Mouse (Mus musculus): ENCODE data around the gene Lpar5. TPM values are rescaled to one million over a fixed set of nuclear protein-coding genes. Genes with fewer than 3 reads are reported as not detected.
A peak's percentile ranks its signal among the peaks of the same experiment; 100 is the strongest.

Gene Lpar5
- polyA plus RNA-seq, 1 experiment from 2014 or later = 0.21 TPM

GRCm38 (mm10) chr6:125112553-125112952 is 44.8 kb downstream of the Lpar5 start:
- 94% methylated on average over 11 of the region's 11 CpGs for WGBS
- DNase-seq (ENCODE audit: low spot score) = no peak
- no peak overlapping the region for H3K9ac ChIP-seq (ENCODE audit: low read length)

GRCm38 (mm10) chr6:125119387-125119786 is 51.7 kb downstream of the Lpar5 start:
- no peaks in the 10 kb centered on the region for H3K4me1 ChIP-seq (replicated peaks; ENCODE audit: control insufficient read depth, insufficient read depth, low read length)
- H3K36me3 ChIP-seq (ENCODE audit: control insufficient read depth, insufficient read depth, low read length) = peaks cover 43% of the 10 kb centered on the region
- no peak overlapping the region for H3K27ac ChIP-seq (ENCODE audit: low read depth, low read length)
- H3K4me2 ChIP-seq (ENCODE audit: low read depth, low read length, severe bottlenecking) = no peak overlapping the region
- H3K27me3 ChIP-seq (ENCODE audit: control insufficient read depth, insufficient read depth, low read length) = no peaks in the 10 kb centered on the region
- DNase-seq (ENCODE audit: low spot score) (no peak), ATAC-seq (replicated peaks; ENCODE audit: low FRiP score) (no peak)
- no peak overlapping the region for H3K4me3 ChIP-seq (ENCODE audit: low read depth, low read length)
- H3K9me3 ChIP-seq (ENCODE audit: control insufficient read depth, low read length) = no peaks in the 10 kb centered on the region
- WGBS = 96% methylated on average over 8 of the region's 8 CpGs
- H3K9ac ChIP-seq (ENCODE audit: low read length) = no peak overlapping the region

More at GRCm38 (mm10) chr6:125112553-125112952, 44.8 kb downstream of the Lpar5 start:
- ATAC-seq (replicated peaks; ENCODE audit: low FRiP score) = no peak
- Histone ChIP-seq H3K27me3 (ENCODE audit: control insufficient read depth, insufficient read depth, low read length) (no peaks in the 10 kb centered on the region), H3K27ac (ENCODE audit: low read depth, low read length) (no peak overlapping the region), H3K4me1 (replicated peaks; ENCODE audit: control insufficient read depth, insufficient read depth, low read length) (no peaks in the 10 kb centered on the region), H3K4me3 (ENCODE audit: low read depth, low read length) (no peak overlapping the region), H3K36me3 (ENCODE audit: control insufficient read depth, insufficient read depth, low read length) (peaks cover 66% of the 10 kb centered on the region), H3K4me2 (ENCODE audit: low read depth, low read length, severe bottlenecking) (no peak overlapping the region), H3K9me3 (ENCODE audit: control insufficient read depth, low read length) (no peaks in the 10 kb centered on the region)

GRCm38 (mm10) chr6:125128724-125129123 is 61.0 kb downstream of the Lpar5 start:
- H3K9ac ChIP-seq (ENCODE audit: low read length) = no peak overlapping the region
- H3K36me3 ChIP-seq (ENCODE audit: control insufficient read depth, insufficient read depth, low read length) = peaks cover 13% of the 10 kb centered on the region
- no peak overlapping the region for H3K4me3 ChIP-seq (ENCODE audit: low read depth, low read length)

GRCm38 (mm10) chr6:125129710-125130402 is 62.1 kb downstream of the Lpar5 start:
- ATAC-seq (replicated peaks; ENCODE audit: low FRiP score) = no peak
- Histone ChIP-seq H3K4me2 (ENCODE audit: low read depth, low read length, severe bottlenecking) (no peak overlapping the region), H3K4me1 (replicated peaks; ENCODE audit: control insufficient read depth, insufficient read depth, low read length) (peaks cover 4% of the 10 kb centered on the region; the same call in 1 of the 2 replicates), H3K27me3 (ENCODE audit: control insufficient read depth, insufficient read depth, low read length) (no peaks in the 10 kb centered on the region), H3K36me3 (ENCODE audit: control insufficient read depth, insufficient read depth, low read length) (peaks cover 20% of the 10 kb centered on the region), H3K27ac (ENCODE audit: low read depth, low read length) (no peak overlapping the region), H3K9me3 (ENCODE audit: control insufficient read depth, low read length) (no peaks in the 10 kb centered on the region), H3K9ac (ENCODE audit: low read length) (no peak overlapping the region), H3K4me3 (ENCODE audit: low read depth, low read length) (no peak overlapping the region)
- WGBS = 87% methylated on average over 20 of the region's 20 CpGs
- no peak for DNase-seq (ENCODE audit: low spot score)

More at GRCm38 (mm10) chr6:125128724-125129123, 61.0 kb downstream of the Lpar5 start:
- no peak for ATAC-seq (replicated peaks; ENCODE audit: low FRiP score)
- DNase-seq (ENCODE audit: low spot score) = no peak
- no peak overlapping the region for H3K4me2 ChIP-seq (ENCODE audit: low read depth, low read length, severe bottlenecking)
- no peaks in the 10 kb centered on the region for H3K9me3 ChIP-seq (ENCODE audit: control insufficient read depth, low read length)
- H3K4me1 ChIP-seq (replicated peaks; ENCODE audit: control insufficient read depth, insufficient read depth, low read length) = peaks cover 4% of the 10 kb centered on the region; the same call in 1 of the 2 replicates
- no peaks in the 10 kb centered on the region for H3K27me3 ChIP-seq (ENCODE audit: control insufficient read depth, insufficient read depth, low read length)
- H3K27ac ChIP-seq (ENCODE audit: low read depth, low read length) = no peak overlapping the region
- 93% methylated on average over 12 of the region's 12 CpGs for WGBS

GRCm38 (mm10) chr6:125131302-125132156 is 63.8 kb downstream of the Lpar5 start, which contains the start of gene Nop2:
Nop2 (plus strand) TSS chr6:125131909.
- H3K4me1 ChIP-seq (replicated peaks; ENCODE audit: control insufficient read depth, insufficient read depth, low read length) = peaks cover 4% of the 10 kb centered on the region; the same call in 1 of the 2 replicates
- peak within 1 kb of the TSS; percentile 73 for H3K27ac ChIP-seq (ENCODE audit: low read depth, low read length)
- peak within 1 kb of the TSS; percentile 51 for H3K4me3 ChIP-seq (ENCODE audit: low read depth, low read length)
- H3K27me3 ChIP-seq (ENCODE audit: control insufficient read depth, insufficient read depth, low read length) = no peaks in the 10 kb centered on the region
- WGBS = under 1% methylated on average over 63 of the region's 66 CpGs
- peak within 1 kb of the TSS; percentile 77 for H3K9ac ChIP-seq (ENCODE audit: low read length)
- peak; percentile 97 for DNase-seq (ENCODE audit: low spot score)
- no peaks in the 10 kb centered on the region for H3K9me3 ChIP-seq (ENCODE audit: control insufficient read depth, low read length)
- peaks cover 19% of the 10 kb centered on the region for H3K36me3 ChIP-seq (ENCODE audit: control insufficient read depth, insufficient read depth, low read length)
- H3K4me2 ChIP-seq (ENCODE audit: low read depth, low read length, severe bottlenecking) = peak within 1 kb of the TSS; percentile 82
- ATAC-seq (replicated peaks; ENCODE audit: low FRiP score) = peak; percentile 95

Small RNA genes within 50 kb of the gene (microRNA-seq; reads per million reads assigned to microRNA genes)
- gene Mir7045 (ENCODE audit: insufficient number of aligned reads) = not detected

Other genes with a start within 250 kb of the Lpar5 start
- 182 and 184 TPM in 2 replicates for gene Usp5, start 238.4 kb upstream of the Lpar5 start, polyA plus RNA-seq (2014; fragmentation: Nextera tagmentation; extraction: Ambion mirVana)
- gene Cdca3, start 238.4 kb upstream of the Lpar5 start, polyA plus RNA-seq (2014; fragmentation: Nextera tagmentation; extraction: Ambion mirVana) = 276 and 307 TPM in 2 replicates
- gene Gnb3, start 227.6 kb upstream of the Lpar5 start, polyA plus RNA-seq (2014; fragmentation: Nextera tagmentation; extraction: Ambion mirVana) = 0.71 and 1.1 TPM in 2 replicates
- gene P3h3, start 210.2 kb upstream of the Lpar5 start, polyA plus RNA-seq (2014; fragmentation: Nextera tagmentation; extraction: Ambion mirVana) = 17.3 and 17.8 TPM in 2 replicates
- 2.7 and 2.8 TPM in 2 replicates for gene Gpr162, start 203.9 kb upstream of the Lpar5 start, polyA plus RNA-seq (2014; fragmentation: Nextera tagmentation; extraction: Ambion mirVana)
- not detected in 2 replicates for gene Cd4, start 179.7 kb upstream of the Lpar5 start, polyA plus RNA-seq (2014; fragmentation: Nextera tagmentation; extraction: Ambion mirVana)
- 2.3 and 2.5 TPM in 2 replicates for gene Lag3, start 156.2 kb upstream of the Lpar5 start, polyA plus RNA-seq (2014; fragmentation: Nextera tagmentation; extraction: Ambion mirVana)
- 369 and 455 TPM in 2 replicates for gene Ptms, start 147.8 kb upstream of the Lpar5 start, polyA plus RNA-seq (2014; fragmentation: Nextera tagmentation; extraction: Ambion mirVana)
- 450 and 480 TPM in 2 replicates for gene Mlf2, start 136.5 kb upstream of the Lpar5 start, polyA plus RNA-seq (2014; fragmentation: Nextera tagmentation; extraction: Ambion mirVana)
- 111 and 122 TPM in 2 replicates for gene Cops7a, start 102.4 kb upstream of the Lpar5 start, polyA plus RNA-seq (2014; fragmentation: Nextera tagmentation; extraction: Ambion mirVana)
- gene Pianp, start 71.2 kb upstream of the Lpar5 start, polyA plus RNA-seq (2014; fragmentation: Nextera tagmentation; extraction: Ambion mirVana) = 2.5 TPM in 2 replicates
- 9.0 and 10.2 TPM in 2 replicates for gene Zfp384, start 58.8 kb upstream of the Lpar5 start, polyA plus RNA-seq (2014; fragmentation: Nextera tagmentation; extraction: Ambion mirVana)
- 126 and 135 TPM in 2 replicates for gene Ing4, start 28.2 kb upstream of the Lpar5 start, polyA plus RNA-seq (2014; fragmentation: Nextera tagmentation; extraction: Ambion mirVana)
- gene Acrbp, start 18.2 kb upstream of the Lpar5 start, polyA plus RNA-seq (2014; fragmentation: Nextera tagmentation; extraction: Ambion mirVana) = 14.6 and 15.8 TPM in 2 replicates
- gene Chd4, start 28.1 kb downstream of the Lpar5 start, polyA plus RNA-seq (2014; fragmentation: Nextera tagmentation; extraction: Ambion mirVana) = 124 and 131 TPM in 2 replicates
- gene Nop2, start 64.0 kb downstream of the Lpar5 start, polyA plus RNA-seq (2014; fragmentation: Nextera tagmentation; extraction: Ambion mirVana) = 65.4 and 70.3 TPM in 2 replicates
- gene Iffo1, start 77.3 kb downstream of the Lpar5 start, polyA plus RNA-seq (2014; fragmentation: Nextera tagmentation; extraction: Ambion mirVana) = 10.5 and 12.3 TPM in 2 replicates
- gene Gapdh, start 98.5 kb downstream of the Lpar5 start, polyA plus RNA-seq (2014; fragmentation: Nextera tagmentation; extraction: Ambion mirVana) = 2,700 and 2,872 TPM in 2 replicates
- 225 and 271 TPM in 2 replicates for gene Ncapd2, start 123.8 kb downstream of the Lpar5 start, polyA plus RNA-seq (2014; fragmentation: Nextera tagmentation; extraction: Ambion mirVana)
- 195 and 197 TPM in 2 replicates for gene Mrpl51, start 123.9 kb downstream of the Lpar5 start, polyA plus RNA-seq (2014; fragmentation: Nextera tagmentation; extraction: Ambion mirVana)
- 1.9 and 2.1 TPM in 2 replicates for gene Vamp1, start 147.6 kb downstream of the Lpar5 start, polyA plus RNA-seq (2014; fragmentation: Nextera tagmentation; extraction: Ambion mirVana)
- gene Tapbpl, start 163.9 kb downstream of the Lpar5 start, polyA plus RNA-seq (2014; fragmentation: Nextera tagmentation; extraction: Ambion mirVana) = 1.1 and 1.8 TPM in 2 replicates
- 1.3 and 2.3 TPM in 2 replicates for gene Cd27, start 169.1 kb downstream of the Lpar5 start, polyA plus RNA-seq (2014; fragmentation: Nextera tagmentation; extraction: Ambion mirVana)
- gene Tuba3a, start 218.1 kb downstream of the Lpar5 start, polyA plus RNA-seq (2014; fragmentation: Nextera tagmentation; extraction: Ambion mirVana) = not detected in 2 replicates
- 15.6 and 16.6 TPM in 2 replicates for gene Ltbr, start 246.0 kb downstream of the Lpar5 start, polyA plus RNA-seq (2014; fragmentation: Nextera tagmentation; extraction: Ambion mirVana)